Mouse (Mus musculus) midbrain, embryonic 16.5 days (tissue): ENCODE results near the gene Gm28038. TPM values are rescaled to one million over a fixed set of nuclear protein-coding genes. Genes with fewer than 3 reads are reported as not detected.

Experiments
- ATAC-seq: fragments of 200-750 bp; cut with Nextera tagmentation; 2 replicates; pipeline ENCODE4 v1.8.0; 2017; ENCODE audit warnings: moderate TSS enrichment
- H3K27ac ChIP-seq: fragments of 300-500 bp; sonication (generic); 2 replicates; pipeline ENCODE4 v1.5.1; 2014; ENCODE audit warnings: mild to moderate bottlenecking, low read length, mixed read lengths
- H3K27me3 ChIP-seq: fragments of 300-500 bp; sonication (generic); 2 replicates; pipeline ENCODE4 v1.6.1; 2014; ENCODE audit warnings: low read depth, low read length, mixed read lengths; ENCODE audit not compliant: control insufficient read depth, insufficient read depth
- H3K36me3 ChIP-seq: fragments of 300-500 bp; sonication (generic); 2 replicates; pipeline ENCODE4 v1.6.1; 2014; ENCODE audit warnings: mild to moderate bottlenecking, low read length, moderate library complexity, mixed read lengths; ENCODE audit not compliant: control insufficient read depth, insufficient read depth
- H3K4me1 ChIP-seq: fragments of 300-500 bp; sonication (generic); 2 replicates; pipeline ENCODE4 v1.6.1; 2014; ENCODE audit warnings: mild to moderate bottlenecking, low read length, mixed read lengths; ENCODE audit not compliant: control insufficient read depth, insufficient read depth
- H3K4me2 ChIP-seq: fragments of 300-500 bp; sonication (generic); 2 replicates; pipeline ENCODE4 v1.6.1; 2014; ENCODE audit warnings: mild to moderate bottlenecking, low read length, mixed read lengths
- H3K4me3 ChIP-seq: fragments of 300-500 bp; sonication (generic); 2 replicates; pipeline ENCODE4 v1.5.1; 2014; ENCODE audit warnings: low read depth, mild to moderate bottlenecking, low read length, moderate library complexity, mixed read lengths
- H3K9ac ChIP-seq: fragments of 300-500 bp; sonication (generic); 2 replicates; pipeline ENCODE4 v1.6.1; 2014; ENCODE audit warnings: low read depth, low read length, mixed read lengths
- H3K9me3 ChIP-seq: fragments of 300-500 bp; sonication (generic); replicated peaks from 2 replicates; pipeline ENCODE4 v1.6.1; 2014; ENCODE audit warnings: mild to moderate bottlenecking, low read length, mixed read lengths; ENCODE audit not compliant: control insufficient read depth, poor library complexity, severe bottlenecking
- WGBS: fragments of 180-500 bp; shearing (Covaris S2); extraction: QIAGEN DNeasy Blood & Tissue Kit; methylation state at CpG from one replicate; pipeline ENCODE4 v1.1.7; 2014; 5-methylcytosine and 5-hydroxymethylcytosine counted together
- polyA plus RNA-seq: library from polyadenylated mRNA; unstranded; fragments of >200 nt; fragmentation: Nextera tagmentation; extraction: Ambion mirVana; gene quantifications from 2 replicates; pipeline ENCODE4 v1.2.1, GENCODE M21; 2015

Gene Gm28038
- polyA plus RNA-seq, 1 experiment from 2014 or later = not detected

DNA sequence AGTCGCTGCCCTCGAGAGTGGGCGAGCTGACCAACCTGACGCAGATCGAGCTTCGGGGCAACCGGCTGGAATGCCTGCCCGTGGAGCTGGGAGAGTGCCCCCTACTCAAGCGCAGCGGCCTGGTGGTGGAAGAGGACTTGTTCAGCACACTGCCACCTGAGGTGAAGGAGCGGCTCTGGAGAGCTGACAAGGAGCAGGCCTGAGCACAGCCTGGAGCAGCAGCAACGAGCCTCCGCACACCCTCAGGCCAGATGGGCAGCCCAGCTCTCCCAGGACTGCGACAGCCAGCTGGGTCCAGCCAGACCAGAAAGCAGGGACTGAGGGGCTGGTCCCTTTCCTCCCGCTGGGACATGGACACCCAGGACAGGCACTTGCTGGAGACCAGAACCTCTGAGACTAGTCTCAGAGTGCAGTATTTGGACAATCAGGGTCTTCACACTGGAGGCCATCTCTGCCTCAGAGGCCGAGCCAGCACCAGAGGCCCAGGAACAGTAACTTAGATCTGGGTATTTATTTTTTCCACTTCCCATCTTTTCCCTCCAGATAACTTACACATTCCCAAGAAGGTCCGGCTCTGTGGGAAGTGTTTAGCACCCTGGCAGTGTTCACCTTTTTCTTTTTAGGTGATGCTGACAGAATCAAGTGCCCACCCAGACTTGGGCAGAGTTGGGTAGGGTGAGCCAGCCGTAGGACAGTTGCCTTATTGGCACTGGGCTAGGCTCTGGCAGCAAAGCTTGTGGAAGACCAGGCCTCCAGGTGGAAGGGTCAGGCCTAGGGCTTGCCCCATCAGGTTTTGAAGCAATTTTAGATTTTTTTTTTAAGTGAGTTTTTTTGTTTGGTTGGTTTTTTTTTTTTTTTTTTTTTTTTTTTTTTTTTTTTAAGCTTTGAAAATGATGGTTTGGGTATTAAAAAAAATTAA, 18.7 kb upstream of the Gm28038 start:
- H3K27ac ChIP-seq = no peak overlapping the region
- H3K4me2 ChIP-seq = no peak overlapping the region
- H3K9me3 ChIP-seq = no peaks in the 10 kb centered on the region
- no peak overlapping the region for H3K4me3 ChIP-seq
- no peak for ATAC-seq
- peaks cover 21% of the 10 kb centered on the region for H3K36me3 ChIP-seq
- no peak overlapping the region for H3K9ac ChIP-seq
- H3K4me1 ChIP-seq = 0 out of 2 replicates have a peak, but pooled peaks cover 2% of the 10 kb centered on the region
- no peaks in the 10 kb centered on the region for H3K27me3 ChIP-seq
- WGBS = 85% methylated on average over 18 of the region's 18 CpGs

DNA sequence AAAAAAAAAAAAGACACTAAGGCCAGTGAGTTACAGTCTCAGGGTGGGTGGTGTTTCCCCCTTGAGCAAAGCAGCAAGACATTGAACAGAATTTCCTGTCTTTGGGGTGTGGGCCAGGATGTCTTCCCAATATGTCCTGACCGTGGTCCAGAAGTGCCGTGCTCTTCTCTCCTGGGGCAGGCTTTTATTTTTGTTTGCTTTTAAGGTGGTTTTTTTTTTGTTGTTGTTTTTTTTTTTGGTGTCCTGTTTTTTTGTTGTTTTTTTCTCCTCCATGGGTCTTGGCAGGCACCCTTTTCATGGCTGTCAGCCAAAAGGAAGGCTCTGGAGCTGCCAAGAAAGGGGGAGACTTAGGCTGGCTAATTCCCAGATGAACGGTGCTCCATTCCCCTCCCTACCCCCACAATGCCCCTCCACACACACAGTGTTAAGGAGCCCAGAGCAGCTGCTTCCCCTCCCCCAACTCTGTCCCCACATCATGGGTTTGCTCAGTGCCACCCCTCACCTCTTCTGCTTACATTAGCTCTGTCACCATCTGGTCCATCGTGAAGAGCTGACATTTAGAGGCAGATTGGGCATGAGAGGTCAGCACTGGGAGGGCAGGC, 17.9 kb upstream of the Gm28038 start:
- no peak overlapping the region for H3K9ac ChIP-seq
- H3K27ac ChIP-seq = peak overlapping the region; percentile 28; the same call in 1 of the 2 replicates
- H3K9me3 ChIP-seq = no peaks in the 10 kb centered on the region
- H3K36me3 ChIP-seq = peaks cover 14% of the 10 kb centered on the region
- ATAC-seq = peak; percentile 66
- H3K4me3 ChIP-seq = no peak overlapping the region
- H3K27me3 ChIP-seq = no peaks in the 10 kb centered on the region
- H3K4me1 ChIP-seq = 0 out of 2 replicates have a peak, but pooled peaks cover 2% of the 10 kb centered on the region
- no peak overlapping the region for H3K4me2 ChIP-seq
- WGBS = 42% methylated on average over 4 of the region's 4 CpGs

DNA sequence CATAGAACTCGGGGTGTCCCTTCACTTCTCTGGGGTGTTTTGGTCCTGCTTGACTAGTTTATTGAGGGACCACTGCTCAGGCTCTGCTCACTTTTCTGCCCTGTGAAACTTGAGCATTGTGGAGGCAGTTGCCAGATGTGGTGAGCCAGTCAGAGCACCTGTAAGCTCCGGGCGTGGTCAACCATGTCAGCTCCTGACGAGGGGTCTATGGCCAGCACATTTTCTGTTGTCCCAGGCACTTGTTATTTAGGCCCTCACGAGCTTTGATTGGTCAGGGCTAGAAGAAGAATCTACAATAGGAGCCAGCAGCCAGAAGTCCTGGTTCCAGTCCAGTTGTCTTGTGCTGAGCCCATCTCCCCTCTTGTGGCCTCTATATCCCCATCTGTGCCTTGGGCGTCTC, 17.0 kb upstream of the Gm28038 start:
- H3K36me3 ChIP-seq = peaks cover 11% of the 10 kb centered on the region
- H3K9me3 ChIP-seq = no peaks in the 10 kb centered on the region
- no peaks in the 10 kb centered on the region for H3K27me3 ChIP-seq
- no peak overlapping the region for H3K27ac ChIP-seq
- no peak for ATAC-seq
- no peak overlapping the region for H3K9ac ChIP-seq
- WGBS = 96% methylated on average over 6 of the region's 6 CpGs
- no peak overlapping the region for H3K4me2 ChIP-seq
- H3K4me3 ChIP-seq = no peak overlapping the region
- H3K4me1 ChIP-seq = 0 out of 2 replicates have a peak, but pooled peaks cover 2% of the 10 kb centered on the region

DNA sequence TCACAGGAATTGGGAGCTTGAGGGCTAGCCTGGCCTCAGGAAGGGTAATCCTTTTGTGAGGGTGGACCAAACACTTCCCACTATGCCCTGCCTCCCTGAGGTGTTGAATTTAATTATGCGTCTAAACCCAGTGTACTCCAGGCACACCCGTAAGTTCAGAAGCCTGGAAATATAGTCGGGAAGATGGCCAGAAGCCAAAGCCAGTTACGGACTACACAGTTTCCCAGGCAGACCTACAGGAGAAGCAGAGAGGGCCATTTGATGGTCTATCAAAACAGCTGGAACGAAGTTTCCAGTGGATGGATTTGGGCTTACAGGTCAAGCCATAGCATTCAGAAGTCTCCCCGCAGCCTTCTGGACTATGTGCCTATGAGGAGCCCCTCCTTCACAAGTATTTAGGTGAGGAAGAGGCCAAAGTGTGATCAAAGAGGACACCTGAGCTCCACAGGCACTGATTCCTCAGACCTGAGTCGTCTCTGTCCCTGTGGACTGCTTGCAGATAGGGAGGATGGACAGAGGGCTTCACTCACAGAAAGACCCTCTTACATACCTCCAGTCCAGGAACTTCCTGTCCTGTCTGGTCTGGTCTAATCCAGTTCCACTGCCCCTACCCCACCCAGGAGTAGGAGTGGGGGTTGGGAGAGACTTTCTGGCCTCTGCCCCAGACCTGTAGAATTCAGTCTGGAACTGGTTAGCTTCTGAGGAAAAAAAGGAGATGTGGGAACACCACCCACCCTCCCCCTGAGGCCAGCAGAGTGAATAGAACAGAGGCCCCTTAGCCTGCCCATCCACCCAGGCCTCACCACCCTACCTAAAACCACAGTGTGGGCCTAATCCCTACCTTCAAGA, 15.9 kb upstream of the Gm28038 start:
- 78% methylated on average over 7 of the region's 7 CpGs for WGBS
- H3K36me3 ChIP-seq = peaks cover 12% of the 10 kb centered on the region
- H3K4me2 ChIP-seq = no peak overlapping the region
- H3K4me3 ChIP-seq = no peak overlapping the region
- no peak for ATAC-seq
- H3K9ac ChIP-seq = no peak overlapping the region
- H3K27me3 ChIP-seq = no peaks in the 10 kb centered on the region
- 0 out of 2 replicates have a peak, but pooled peaks cover 2% of the 10 kb centered on the region for H3K4me1 ChIP-seq
- no peaks in the 10 kb centered on the region for H3K9me3 ChIP-seq
- H3K27ac ChIP-seq = peak overlapping the region; percentile 61; the same call in 1 of the 2 replicates

DNA sequence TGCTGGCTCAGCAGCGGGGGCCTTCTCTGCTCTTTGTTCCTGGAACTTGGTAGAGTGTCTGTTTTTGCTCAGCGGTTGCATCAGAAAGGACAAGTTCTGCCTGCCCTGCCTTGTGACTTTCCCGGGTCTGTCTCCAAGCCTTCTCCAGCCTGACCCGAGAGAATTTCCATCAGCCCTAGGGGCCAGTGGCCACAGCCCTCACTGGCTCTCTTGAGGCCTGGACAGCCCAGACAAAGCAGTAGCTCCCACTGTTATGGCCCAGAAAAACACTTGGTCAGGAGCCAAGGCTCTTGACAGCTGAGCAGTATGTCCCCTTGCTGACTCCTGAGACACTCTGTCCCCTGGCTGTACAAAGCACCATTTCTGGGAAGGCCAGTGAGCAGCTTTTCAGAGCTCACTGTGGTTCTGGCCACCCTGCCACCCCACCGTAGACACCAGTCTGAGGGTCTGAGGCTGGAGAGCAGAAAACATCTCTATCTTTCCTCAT, 15.0 kb upstream of the Gm28038 start, which contains the start of gene Phyhd1:
TSS of gene Phyhd1 (plus strand) at position 437 of the 487 bp plus-strand sequence.
- 29% methylated on average over 5 of the region's 5 CpGs for WGBS
- ATAC-seq = no peak

DNA sequence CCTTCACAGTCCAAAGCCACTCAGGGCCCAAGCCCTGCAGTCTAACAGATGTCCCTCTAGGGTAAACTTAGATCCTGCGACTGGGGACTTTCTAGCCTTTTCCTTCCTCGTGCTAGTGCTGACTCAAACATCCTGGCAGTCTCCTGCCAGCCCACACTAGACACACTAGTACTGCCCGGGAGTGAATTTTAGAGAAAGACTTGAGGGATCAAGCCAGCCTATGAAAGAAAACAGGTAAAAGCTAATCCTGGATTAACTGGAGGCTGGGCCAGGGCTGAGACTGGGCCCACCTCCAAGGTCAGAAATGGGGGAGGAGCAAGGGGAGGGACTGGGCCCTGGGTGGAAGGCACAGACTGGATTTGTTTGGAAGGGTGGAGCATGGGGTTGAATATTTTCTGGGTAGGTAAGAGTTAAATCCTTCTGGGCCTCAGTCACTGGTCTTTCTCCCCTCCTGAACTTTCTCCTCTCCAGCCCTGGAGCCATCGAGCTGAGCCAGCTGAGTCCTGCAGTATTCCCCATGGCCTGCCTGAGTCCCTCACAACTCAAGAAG, 14.4 kb upstream of the Gm28038 start:
- 0 out of 2 replicates have a peak, but pooled peaks cover 2% of the 10 kb centered on the region for H3K4me1 ChIP-seq
- 14% methylated on average over 4 of the region's 4 CpGs for WGBS

More for the DNA sequence above, 15.0 kb upstream of the Gm28038 start, which contains the start of gene Phyhd1:
- no peak within 1 kb of the TSS for H3K9ac ChIP-seq
- H3K27ac ChIP-seq = peak within 1 kb of the TSS; percentile 61
- no peak within 1 kb of the TSS for H3K4me3 ChIP-seq
- H3K27me3 ChIP-seq = no peaks in the 10 kb centered on the region
- no peaks in the 10 kb centered on the region for H3K9me3 ChIP-seq
- H3K4me2 ChIP-seq = no peak within 1 kb of the TSS; the same call in 1 of the 2 replicates
- peaks cover 10% of the 10 kb centered on the region for H3K36me3 ChIP-seq
- H3K4me1 ChIP-seq = 0 out of 2 replicates have a peak, but pooled peaks cover 2% of the 10 kb centered on the region

DNA sequence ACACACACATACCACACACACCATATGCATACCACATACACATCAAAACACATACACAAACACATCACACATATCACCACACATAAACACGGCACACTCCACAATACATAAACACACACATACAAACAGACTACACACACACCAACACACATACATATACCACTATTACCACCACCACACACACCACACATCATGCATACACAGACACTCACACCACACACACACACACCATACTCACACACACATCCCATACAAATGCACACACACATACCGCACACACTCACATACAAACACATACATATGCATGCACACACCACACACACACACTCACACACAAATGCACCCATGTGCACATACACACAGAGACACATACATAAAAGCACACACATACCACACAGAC, 13.4 kb upstream of the Gm28038 start:
- WGBS = 98% methylated on average over 2 of the region's 2 CpGs
- no peak overlapping the region for H3K4me2 ChIP-seq

More for the DNA sequence above, 14.4 kb upstream of the Gm28038 start:
- Histone ChIP-seq H3K27ac (peak overlapping the region; percentile 61), H3K9ac (no peak overlapping the region), H3K4me2 (no peak overlapping the region; the same call in 1 of the 2 replicates), H3K4me3 (no peak overlapping the region), H3K27me3 (no peaks in the 10 kb centered on the region), H3K9me3 (no peaks in the 10 kb centered on the region), H3K36me3 (peaks cover 9% of the 10 kb centered on the region)
- no peak for ATAC-seq

DNA sequence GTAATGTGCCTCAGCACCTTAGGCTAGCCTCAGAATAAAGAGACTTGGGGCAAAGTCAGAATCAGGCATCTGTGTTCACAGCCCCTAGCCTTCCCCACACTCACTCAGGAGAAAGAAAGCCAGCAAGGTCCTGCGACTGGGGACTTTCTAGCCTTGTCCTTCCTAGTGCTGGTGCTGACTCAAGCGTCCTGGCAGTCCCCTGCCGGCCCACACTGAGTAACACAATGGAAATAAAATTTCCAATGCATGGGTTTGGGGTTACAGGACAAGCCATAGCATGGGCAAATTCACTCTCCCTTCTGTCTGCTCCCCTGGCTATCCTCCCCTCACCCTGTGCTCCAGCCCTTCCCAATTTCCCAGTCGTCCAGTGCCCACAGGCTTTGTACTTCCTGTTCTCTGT, 12.5 kb upstream of the Gm28038 start:
- ATAC-seq = no peak
- no peak overlapping the region for H3K9ac ChIP-seq
- 0 out of 2 replicates have a peak, but pooled peaks cover 2% of the 10 kb centered on the region for H3K4me1 ChIP-seq
- whole genome bisulfite sequencing = 65% methylated on average over 4 of the region's 4 CpGs
- H3K27ac ChIP-seq = no peak overlapping the region
- H3K4me3 ChIP-seq = no peak overlapping the region
- H3K36me3 ChIP-seq = peaks cover 4% of the 10 kb centered on the region
- no peaks in the 10 kb centered on the region for H3K27me3 ChIP-seq
- H3K9me3 ChIP-seq = no peaks in the 10 kb centered on the region
- no peak overlapping the region for H3K4me2 ChIP-seq

More for the DNA sequence above, 13.4 kb upstream of the Gm28038 start:
- Histone ChIP-seq H3K4me1 (0 out of 2 replicates have a peak, but pooled peaks cover 2% of the 10 kb centered on the region), H3K27ac (no peak overlapping the region), H3K9ac (no peak overlapping the region), H3K9me3 (no peaks in the 10 kb centered on the region), H3K36me3 (peaks cover 4% of the 10 kb centered on the region), H3K4me3 (no peak overlapping the region), H3K27me3 (no peaks in the 10 kb centered on the region)
- no peak for ATAC-seq
